Mouse (Mus musculus) CH12.LX (cell line): ENCODE results near the gene Slc44a1.

Experiments
- EP300 ChIP-seq: IDR thresholded peaks from 2 replicates; pipeline ENCODE4 v1.6.1; 2011; ENCODE audit warnings: low read length, improper control_type of control experiment
- ETS1 ChIP-seq: conservative IDR thresholded peaks from 2 replicates; pipeline ENCODE4 v1.6.1; 2012; ENCODE audit warnings: low read depth, mild to moderate bottlenecking, inconsistent platforms, low read length, improper control_type of control experiment, moderate library complexity
- MAX ChIP-seq: IDR thresholded peaks from 2 replicates; pipeline ENCODE4 v1.6.1; 2011; ENCODE audit warnings: low read length, improper control_type of control experiment

- TF ChIP-seq MAX: no peak
- no peak for TF ChIP-seq ETS1
- no peak for TF ChIP-seq EP300
These were observed 152.2 kb downstream of the Slc44a1 start for GRCm38 (mm10) chr4:53592386-53592785.
